In the genomic region with DNA sequence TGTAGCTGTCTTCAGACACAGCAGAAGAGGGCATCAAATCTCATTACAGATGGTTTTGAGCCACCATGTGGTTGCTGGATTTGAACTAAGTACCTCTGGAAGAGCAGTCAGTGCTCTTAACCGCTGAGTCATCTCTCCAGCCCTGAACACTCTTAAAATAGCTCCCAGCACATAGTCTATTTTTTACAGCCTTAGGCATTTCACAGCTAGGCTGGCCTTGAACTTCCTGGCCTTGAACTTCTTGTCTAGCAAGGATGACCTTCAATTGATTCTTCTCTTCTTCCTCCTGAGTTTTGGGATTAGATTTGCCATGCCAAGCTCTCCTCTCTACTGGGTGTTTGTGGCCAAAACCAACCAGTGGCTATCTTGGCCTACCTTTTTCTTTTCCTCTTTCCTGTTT, we compare ENCODE assay signal across 12 mouse cellular contexts. TPM values are rescaled to one million over a fixed set of nuclear protein-coding genes. Genes with fewer than 3 reads are reported as not detected.
DNase-seq lines count a peak whose midpoint lies in the region; ATAC-seq and TF ChIP-seq lines count a peak whose summit lies in the region.
"Had no signal": no experiment of that assay in that cellular context is flagged by ENCODE, and none has a peak within 500 bp of the region (broad histone marks: within the 10 kb centered on the region; RNA-seq: fewer than 3 reads in every experiment).

No protein-coding gene starts in this region.

- peak; percentile 8 for DNase-seq in adrenal gland, adult 8-10 months
- no peak for DNase-seq in adrenal gland, postnatal 25 days
- DNase-seq in ZHBTc4 (ENCODE audit: low read depth, low spot score): peak; percentile 75
- DNase-seq in retina, postnatal 1 day: no peak
- DNase-seq: cerebellum, postnatal 10 days; lung, embryonic 14.5 days; thymus, postnatal 36 days had no signal

- peak overlapping the region; percentile 93 for H3K4me3 ChIP-seq in megakaryocyte, embryonic 14.5 days (replicated peaks)
- H3K4me3 ChIP-seq in myocyte: peak overlapping the region; percentile 76

- no peaks in the 10 kb centered on the region for H3K27me3 ChIP-seq in megakaryocyte, embryonic 14.5 days (replicated peaks)
- no peaks in the 10 kb centered on the region for H3K27me3 ChIP-seq in myocyte (ENCODE audit: control insufficient read depth, insufficient read depth, insufficient read length)
- H3K27me3 ChIP-seq: kidney, embryonic 15.5 days had no signal

- H3K4me2 ChIP-seq in myocyte (ENCODE audit: low read depth): peak overlapping the region; percentile 70

- peaks cover 79% of the 10 kb centered on the region for H3K36me3 ChIP-seq in megakaryocyte, embryonic 14.5 days (replicated peaks; ENCODE audit: low read length)
- H3K36me3 ChIP-seq in myocyte (ENCODE audit: control insufficient read depth, insufficient read depth): peaks cover 53% of the 10 kb centered on the region

- peaks cover 11% of the 10 kb centered on the region; the same call in 1 of the 2 replicates for H3K9me3 ChIP-seq in megakaryocyte, embryonic 14.5 days
- H3K9me3 ChIP-seq: kidney, embryonic 15.5 days had no signal

- peaks cover 72% of the 10 kb centered on the region for H3K79me2 ChIP-seq in myocyte (ENCODE audit: control insufficient read depth, insufficient read depth)

- no peak for TF ChIP-seq POLR2A in myocyte (IDR thresholded peaks at IDR 0.05; ENCODE audit: insufficient read length, low read depth)

- peaks cover 74% of the 10 kb centered on the region for H3K4me1 ChIP-seq in megakaryocyte, embryonic 14.5 days

- H3ac ChIP-seq in myocyte (ENCODE audit: control insufficient read depth, insufficient read length): no peak overlapping the region

- no peak for ATAC-seq in megakaryocyte, adult 5-6 weeks (ENCODE audit: poor library complexity, severe bottlenecking)
- ATAC-seq in erythroid progenitor cell, adult 5-6 weeks (replicated peaks; ENCODE audit: low FRiP score, poor library complexity, severe bottlenecking): no peak

TF ChIP-seq in myocyte, 11 proteins besides CTCF, POLR2A, EP300 and RAD21:
- TF ChIP-seq MYOG (IDR thresholded peaks at IDR 0.05; ENCODE audit: control insufficient read depth in 1 of 3, insufficient read depth in 1 of 3, insufficient read length in 2 of 3, low read depth in 2 of 3) (no peak), MYOD1 (IDR thresholded peaks at IDR 0.05; ENCODE audit: control insufficient read depth in 1 of 3, insufficient read length in 2 of 3, low read depth in 2 of 3) (no peak), CEBPB (IDR thresholded peaks at IDR 0.05; ENCODE audit: insufficient read depth, poor library complexity, severe bottlenecking) (no peak)

RNA-seq across cellular contexts. Expression of a gene that starts 2.6 kb away (rescaled TPM):
- 10 to 100 TPM; 29.2 to 48.3 (median 43.2) TPM for total RNA-seq in adrenal gland, adult 8-10 months (2022)
- 34.2 and 36.9 TPM in 2 replicates for total RNA-seq in adrenal gland, postnatal 25 days (2021)
- 0.39 and 3.8 TPM in 2 replicates for polyA plus RNA-seq in megakaryocyte, embryonic 14.5 days (2012; ENCODE audit: insufficient read depth, low replicate concordance)
- 114 and 122 TPM in 2 replicates for total RNA-seq in megakaryocyte, adult 5-6 weeks (2015)
- total RNA-seq in megakaryocyte, adult 5-6 weeks (2017): 76.9 and 91.4 TPM in 2 replicates
- polyA plus RNA-seq in myocyte (2012; fragmentation: generic; extraction: Trizol): 8.2 TPM
- 113 and 155 TPM in 2 replicates for total RNA-seq in erythroid progenitor cell, adult 5-6 weeks (2015; ENCODE audit: low replicate concordance)
- 109 and 117 TPM in 2 replicates for total RNA-seq in erythroid progenitor cell, adult 5-6 weeks (2017; ENCODE audit: low replicate concordance)

Comparison
In these comparisons a context has a peak if more than half of its experiments do, and no peak if none do; other contexts are left out.
1. DNase-seq: peak in adrenal gland, adult 8-10 months (single experiment) and ZHBTc4 (single experiment); none in adrenal gland, postnatal 25 days (single experiment) and retina, postnatal 1 day (single experiment).